Mouse (Mus musculus) forebrain, embryonic 12.5 days (tissue): ENCODE measurements around the gene Stmn3. TPM values are rescaled to one million over a fixed set of nuclear protein-coding genes. Genes with fewer than 3 reads are reported as not detected.

Experiments
- ATAC-seq: fragments of 200-750 bp; cut with Nextera tagmentation; 2 replicates; pipeline ENCODE4 v1.8.0; 2017; ENCODE audit warnings: moderate TSS enrichment; ENCODE audit not compliant: low FRiP score
- H3K27ac ChIP-seq: fragments of 300-500 bp; sonication (generic); 2 replicates; pipeline ENCODE4 v1.5.1; 2016; ENCODE audit warnings: mild to moderate bottlenecking
- H3K27me3 ChIP-seq: fragments of 300-500 bp; sonication (generic); 2 replicates; pipeline ENCODE4 v1.6.1; 2016; ENCODE audit warnings: mild to moderate bottlenecking
- H3K36me3 ChIP-seq: fragments of 300-500 bp; sonication (generic); replicated peaks from 2 replicates; pipeline ENCODE4 v1.6.1; 2016; ENCODE audit warnings: mild to moderate bottlenecking
- H3K4me1 ChIP-seq: fragments of 300-500 bp; sonication (generic); 2 replicates; pipeline ENCODE4 v1.6.1; 2016
- H3K4me2 ChIP-seq: fragments of 300-500 bp; sonication (generic); 2 replicates; pipeline ENCODE4 v1.6.1; 2016; ENCODE audit warnings: mild to moderate bottlenecking, moderate library complexity
- H3K4me3 ChIP-seq: fragments of 300-500 bp; sonication (generic); replicated peaks from 2 replicates; pipeline ENCODE4 v1.5.1; 2016; ENCODE audit warnings: mild to moderate bottlenecking
- H3K9ac ChIP-seq: fragments of 300-500 bp; sonication (generic); 2 replicates; pipeline ENCODE4 v1.6.1; 2016; ENCODE audit warnings: mild to moderate bottlenecking
- H3K9me3 ChIP-seq: fragments of 300-500 bp; sonication (generic); 2 replicates; pipeline ENCODE4 v1.6.1; 2016
- WGBS: fragments of 180-500 bp; shearing (Covaris S2); methylation state at CpG from one replicate; pipeline ENCODE4 v1.1.7; 2016; 5-methylcytosine and 5-hydroxymethylcytosine counted together
- polyA plus RNA-seq: library from polyadenylated mRNA; unstranded; fragments of >200 nt; fragmentation: Nextera tagmentation; extraction: Ambion mirVana; gene quantifications from 2 replicates; pipeline ENCODE4 v1.2.1, GENCODE M21; 2016

Gene Stmn3
- polyA plus RNA-seq, 1 experiment from 2014 or later, result 360 TPM

DNA sequence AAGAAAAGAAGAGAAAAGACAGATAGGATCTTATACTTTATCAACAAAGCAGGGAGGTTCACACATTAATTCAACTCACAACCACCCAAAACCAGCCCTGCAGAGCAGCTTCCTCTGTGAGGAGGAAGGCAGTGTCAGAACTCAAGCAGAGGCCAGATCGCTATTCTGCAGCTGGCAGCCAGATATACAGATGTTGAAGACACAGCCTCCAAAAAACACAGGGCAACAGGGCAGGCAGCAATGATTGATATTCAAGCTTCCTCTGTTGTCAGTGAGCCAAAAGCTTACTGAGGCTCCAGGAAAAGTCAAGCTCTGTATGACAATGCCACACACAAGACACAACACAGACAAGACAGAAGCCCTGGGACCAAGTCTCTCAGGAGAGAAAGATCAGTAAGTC is 37.5 kb downstream of the Stmn3 start:
- 90% methylated on average over 1 of the region's 1 CpGs for WGBS
- ATAC-seq, result no peak

DNA sequence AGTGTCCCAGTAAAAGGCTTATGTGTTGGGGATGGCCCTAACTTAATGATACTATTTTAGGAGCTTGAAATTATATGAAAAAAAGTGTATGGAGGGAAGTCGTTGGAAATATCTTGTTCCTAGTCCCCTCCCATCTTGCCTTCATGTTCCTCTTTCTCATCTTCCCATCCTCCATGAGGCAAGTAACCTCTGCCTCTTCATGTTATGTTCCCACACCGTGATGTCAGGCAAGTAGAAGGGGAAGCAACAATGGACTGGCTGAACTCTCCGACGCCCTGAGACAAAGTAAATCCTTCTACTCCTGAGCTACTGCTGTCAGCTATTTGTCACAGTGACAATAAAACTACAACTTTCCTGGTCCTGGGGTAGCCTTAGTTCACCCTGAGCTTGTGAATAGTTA is 39.7 kb downstream of the Stmn3 start:
- ATAC-seq, result no peak
- Histone ChIP-seq H3K27ac (no peak overlapping the region), H3K4me2 (no peak overlapping the region), H3K4me3 (no peak overlapping the region), H3K36me3 (peaks cover 76% of the 10 kb centered on the region), H3K9ac (no peak overlapping the region), H3K4me1 (no peaks in the 10 kb centered on the region), H3K27me3 (no peaks in the 10 kb centered on the region), H3K9me3 (no peaks in the 10 kb centered on the region)
- whole genome bisulfite sequencing, result 82% methylated on average over 4 of the region's 4 CpGs

More for the DNA sequence above, 37.5 kb downstream of the Stmn3 start:
- Histone ChIP-seq H3K9ac (no peak overlapping the region), H3K4me2 (no peak overlapping the region), H3K27ac (no peak overlapping the region), H3K4me1 (no peaks in the 10 kb centered on the region), H3K4me3 (no peak overlapping the region), H3K27me3 (no peaks in the 10 kb centered on the region), H3K9me3 (no peaks in the 10 kb centered on the region), H3K36me3 (peaks cover 64% of the 10 kb centered on the region)

DNA sequence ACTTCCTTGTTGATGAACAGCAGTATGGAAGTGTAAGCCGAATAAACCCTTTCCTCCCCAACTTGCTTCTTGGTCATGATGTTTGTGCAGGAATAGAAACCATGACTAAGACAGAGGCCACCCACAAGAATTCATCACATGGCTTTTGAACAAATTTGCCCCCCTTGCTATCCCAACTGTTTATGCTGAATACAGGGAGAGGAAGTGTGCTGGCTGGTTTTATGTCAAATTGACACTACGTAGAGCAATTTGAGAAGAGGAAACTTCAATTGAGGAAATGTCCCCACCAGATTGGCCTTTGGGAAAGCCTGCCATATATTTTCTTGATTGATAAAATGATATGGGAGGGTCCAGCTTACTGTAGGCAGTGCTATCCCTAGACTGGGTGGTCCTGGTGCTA is 40.5 kb downstream of the Stmn3 start:
- H3K4me3 ChIP-seq, result no peak overlapping the region
- H3K4me1 ChIP-seq, result no peaks in the 10 kb centered on the region
- H3K4me2 ChIP-seq, result no peak overlapping the region
- ATAC-seq, result no peak
- H3K27me3 ChIP-seq, result no peaks in the 10 kb centered on the region
- peaks cover 72% of the 10 kb centered on the region for H3K36me3 ChIP-seq
- no peaks in the 10 kb centered on the region for H3K9me3 ChIP-seq
- no peak overlapping the region for H3K9ac ChIP-seq
- no peak overlapping the region for H3K27ac ChIP-seq
- WGBS, result 95% methylated on average over 2 of the region's 2 CpGs

DNA sequence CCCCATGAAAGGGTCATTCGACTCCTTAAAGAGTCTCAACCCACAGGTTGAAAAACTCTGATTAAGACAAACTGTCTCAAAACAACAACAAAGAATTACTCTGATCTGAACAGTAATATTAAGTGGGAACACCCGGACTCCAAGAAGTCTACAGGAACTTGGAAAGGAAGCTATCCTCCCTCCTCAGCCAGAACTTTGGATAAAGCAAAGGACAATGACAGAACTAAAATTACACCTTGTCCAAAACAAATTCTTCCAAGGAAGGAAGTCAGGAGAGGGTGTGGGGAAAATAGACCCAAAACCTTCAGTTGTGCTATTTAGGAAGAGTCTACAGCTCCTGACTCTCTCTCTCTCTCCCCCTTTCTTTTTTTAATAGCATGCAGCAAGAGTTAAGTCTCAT is 42.2 kb downstream of the Stmn3 start:
- Histone ChIP-seq H3K9ac (no peak overlapping the region), H3K4me2 (no peak overlapping the region), H3K36me3 (peaks cover 57% of the 10 kb centered on the region), H3K27me3 (no peaks in the 10 kb centered on the region), H3K4me3 (no peak overlapping the region), H3K9me3 (no peaks in the 10 kb centered on the region), H3K27ac (no peak overlapping the region), H3K4me1 (no peaks in the 10 kb centered on the region)
- no peak for ATAC-seq
- WGBS, result 94% methylated on average over 2 of the region's 2 CpGs

DNA sequence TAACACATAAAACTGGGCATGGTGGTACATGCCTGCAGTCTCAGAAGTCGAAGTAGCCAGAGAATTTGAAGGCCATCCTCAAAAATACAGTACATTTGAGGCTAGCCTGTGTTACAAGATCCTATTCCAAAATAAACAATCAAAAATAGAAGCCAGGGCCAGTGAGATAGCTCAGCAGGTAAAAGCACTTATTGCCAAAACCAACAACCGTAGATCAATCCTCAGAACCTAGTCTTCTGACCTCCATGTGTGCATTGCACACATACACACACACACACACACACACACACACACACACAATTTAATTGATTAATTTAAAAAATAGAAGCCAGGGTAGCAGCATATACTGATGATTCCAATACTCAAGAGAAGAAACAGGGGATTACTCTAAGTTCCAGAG is 47.5 kb downstream of the Stmn3 start:
- Histone ChIP-seq H3K27ac (no peak overlapping the region), H3K4me1 (no peaks in the 10 kb centered on the region), H3K36me3 (peaks cover 65% of the 10 kb centered on the region), H3K9me3 (no peaks in the 10 kb centered on the region), H3K4me3 (no peak overlapping the region), H3K9ac (no peak overlapping the region), H3K4me2 (no peak overlapping the region), H3K27me3 (no peaks in the 10 kb centered on the region)
- WGBS, result 96% methylated on average over 2 of the region's 2 CpGs
- ATAC-seq, result no peak

Other genes with a start within 250 kb of the Stmn3 start
- 28.6 and 30.0 TPM in 2 replicates for gene Kcnq2, start 179.2 kb downstream of the Stmn3 start, polyA plus RNA-seq
- gene Eef1a2, start 157.5 kb downstream of the Stmn3 start, polyA plus RNA-seq, result 1.1 and 1.4 TPM in 2 replicates
- 483 and 484 TPM in 2 replicates for gene Ppdpf, start 127.3 kb downstream of the Stmn3 start, polyA plus RNA-seq
- gene Ptk6, start 111.7 kb downstream of the Stmn3 start, polyA plus RNA-seq, result not detected in 2 replicates
- gene Srms, start 101.3 kb downstream of the Stmn3 start, polyA plus RNA-seq, result not detected in 2 replicates
- 0.17 TPM in 1 of 2 replicates, not detected in the other for gene Fndc11, start 94.5 kb downstream of the Stmn3 start, polyA plus RNA-seq
- gene Helz2, start 72.5 kb downstream of the Stmn3 start, polyA plus RNA-seq, result 0.47 TPM in 2 replicates
- 22.3 and 24.2 TPM in 2 replicates for gene Gmeb2, start 26.5 kb downstream of the Stmn3 start, polyA plus RNA-seq
- gene Rtel1, start 5.2 kb upstream of the Stmn3 start, polyA plus RNA-seq, result 59.1 and 67.3 TPM in 2 replicates
- gene Zgpat, start 50.4 kb upstream of the Stmn3 start, polyA plus RNA-seq, result 62.4 and 69.5 TPM in 2 replicates
- 83.6 and 86.4 TPM in 2 replicates for gene Arfrp1, start 50.9 kb upstream of the Stmn3 start, polyA plus RNA-seq
- gene Lime1, start 65.6 kb upstream of the Stmn3 start, polyA plus RNA-seq, result 33.9 and 34.5 TPM in 2 replicates
- 14.4 and 16.1 TPM in 2 replicates for gene Zbtb46, start 144.9 kb upstream of the Stmn3 start, polyA plus RNA-seq
- gene Abhd16b, start 178.7 kb upstream of the Stmn3 start, polyA plus RNA-seq, result 0.10 TPM in 1 of 2 replicates, not detected in the other
- gene Tpd52l2, start 182.6 kb upstream of the Stmn3 start, polyA plus RNA-seq, result 133 and 134 TPM in 2 replicates
- gene Dnajc5, start 206.0 kb upstream of the Stmn3 start, polyA plus RNA-seq, result 129 and 134 TPM in 2 replicates